Mouse (Mus musculus) embryonic facial prominence, embryonic 14.5 days (tissue): ENCODE results near the gene Coq9. TPM values are rescaled to one million over a fixed set of nuclear protein-coding genes. Genes with fewer than 3 reads are reported as not detected.

ENCODE experiments used
- ATAC-seq: fragments of 200-750 bp; cut with Nextera tagmentation; 2 replicates; pipeline ENCODE4 v1.8.0; 2017; ENCODE audit warnings: low read depth, moderate number of reproducible peaks, moderate TSS enrichment
- DNase-seq: peaks from one replicate; pipeline ENCODE4 v3.0.0-alpha.2; 2015; ENCODE audit warnings: low spot score
- H3K27ac ChIP-seq: fragments of 300-500 bp; sonication (generic); replicated peaks from 2 replicates; pipeline ENCODE4 v1.5.1; 2014; ENCODE audit warnings: low read depth, mild to moderate bottlenecking, low read length, moderate library complexity
- H3K27me3 ChIP-seq: fragments of 300-500 bp; sonication (generic); replicated peaks from 2 replicates; pipeline ENCODE4 v1.6.1; 2014; ENCODE audit warnings: low read length; ENCODE audit not compliant: control insufficient read depth, insufficient read depth
- H3K36me3 ChIP-seq: fragments of 300-500 bp; sonication (generic); 2 replicates; pipeline ENCODE4 v1.6.1; 2014; ENCODE audit warnings: low read length, mixed read lengths; ENCODE audit not compliant: control insufficient read depth, insufficient read depth
- H3K4me1 ChIP-seq: fragments of 300-500 bp; sonication (generic); 2 replicates; pipeline ENCODE4 v1.6.1; 2014; ENCODE audit warnings: antibody characterized with exemption, low read length; ENCODE audit not compliant: control insufficient read depth, insufficient read depth
- H3K4me2 ChIP-seq: fragments of 300-500 bp; sonication (generic); 2 replicates; pipeline ENCODE4 v1.6.1; 2014; ENCODE audit warnings: low read depth, mild to moderate bottlenecking, low read length, moderate library complexity, mixed read lengths
- H3K4me3 ChIP-seq: fragments of 300-500 bp; sonication (generic); 2 replicates; pipeline ENCODE4 v1.5.1; 2014; ENCODE audit warnings: low read depth, mild to moderate bottlenecking, low read length
- H3K9ac ChIP-seq: fragments of 300-500 bp; sonication (generic); 2 replicates; pipeline ENCODE4 v1.6.1; 2014; ENCODE audit warnings: low read depth, mild to moderate bottlenecking, low read length, moderate library complexity, mixed read lengths
- H3K9me3 ChIP-seq: fragments of 300-500 bp; sonication (generic); 2 replicates; pipeline ENCODE4 v1.6.1; 2016; ENCODE audit warnings: low read length; ENCODE audit not compliant: control insufficient read depth
- WGBS: fragments of 180-500 bp; shearing (Covaris S2); extraction: QIAGEN DNeasy Blood & Tissue Kit; methylation state at CpG from one replicate; pipeline ENCODE4 v1.1.7; 2014; 5-methylcytosine and 5-hydroxymethylcytosine counted together
- polyA plus RNA-seq: library from polyadenylated mRNA; unstranded; fragments of >200 nt; fragmentation: Nextera tagmentation; extraction: Ambion mirVana; gene quantifications from 2 replicates; pipeline ENCODE4 v1.2.1, GENCODE M21; 2014

The Coq9 gene
- polyA plus RNA-seq, 1 experiment from 2014 or later = 77.9 TPM

GRCm38 (mm10) chr8:94870474-94871107 lies 32.5 kb downstream of the Coq9 start:
- no peak for DNase-seq
- 4% methylated on average over 19 of the region's 22 CpGs for WGBS
- peaks cover 15% of the 10 kb centered on the region for H3K36me3 ChIP-seq
- peak overlapping the region; percentile 54 for H3K4me3 ChIP-seq
- H3K4me1 ChIP-seq = peaks cover 30% of the 10 kb centered on the region
- H3K9me3 ChIP-seq = no peaks in the 10 kb centered on the region
- H3K4me2 ChIP-seq = peak overlapping the region; percentile 85
- H3K27me3 ChIP-seq = peaks cover 7% of the 10 kb centered on the region; the same call in 1 of the 2 replicates
- peak overlapping the region; percentile 66 for H3K9ac ChIP-seq
- ATAC-seq = peak; percentile 31
- no peak overlapping the region for H3K27ac ChIP-seq

GRCm38 (mm10) chr8:94871108-94871894 lies 33.2 kb downstream of the Coq9 start:
- 2% methylated on average over 7 of the region's 7 CpGs for WGBS
- H3K9me3 ChIP-seq = no peaks in the 10 kb centered on the region
- H3K4me3 ChIP-seq = peak overlapping the region; percentile 54
- H3K27me3 ChIP-seq = peaks cover 7% of the 10 kb centered on the region; the same call in 1 of the 2 replicates
- H3K4me1 ChIP-seq = peaks cover 30% of the 10 kb centered on the region
- H3K4me2 ChIP-seq = peak overlapping the region; percentile 85
- peaks cover 8% of the 10 kb centered on the region for H3K36me3 ChIP-seq
- ATAC-seq (peak; percentile 77), DNase-seq (peak; percentile 92)
- peak overlapping the region; percentile 66 for H3K9ac ChIP-seq
- H3K27ac ChIP-seq = peak overlapping the region; percentile 49

- 18% methylated on average over 3 of the region's 3 CpGs for WGBS
These were observed 34.0 kb downstream of the Coq9 start for GRCm38 (mm10) chr8:94872156-94872555.

GRCm38 (mm10) chr8:94872576-94872975 lies 34.5 kb downstream of the Coq9 start:
- ATAC-seq (no peak), DNase-seq (no peak)
- 58% methylated on average over 2 of the region's 2 CpGs for whole genome bisulfite sequencing
- Histone ChIP-seq H3K27me3 (peaks cover 7% of the 10 kb centered on the region; the same call in 1 of the 2 replicates), H3K36me3 (0 out of 2 replicates have a peak, but pooled peaks cover 3% of the 10 kb centered on the region), H3K9ac (peak overlapping the region; percentile 30), H3K4me3 (no peak overlapping the region), H3K4me1 (peaks cover 30% of the 10 kb centered on the region), H3K27ac (no peak overlapping the region), H3K4me2 (peak overlapping the region; percentile 85), H3K9me3 (no peaks in the 10 kb centered on the region)

More at GRCm38 (mm10) chr8:94872156-94872555, 34.0 kb downstream of the Coq9 start:
- ATAC-seq (no peak), DNase-seq (no peak)
- no peak overlapping the region for H3K27ac ChIP-seq
- H3K36me3 ChIP-seq = 0 out of 2 replicates have a peak, but pooled peaks cover 3% of the 10 kb centered on the region
- H3K4me2 ChIP-seq = peak overlapping the region; percentile 85
- H3K9me3 ChIP-seq = no peaks in the 10 kb centered on the region
- peaks cover 30% of the 10 kb centered on the region for H3K4me1 ChIP-seq
- H3K4me3 ChIP-seq = 0 out of 2 replicates have a peak overlapping the region, but pooled peaks have one; percentile 3
- peaks cover 7% of the 10 kb centered on the region; the same call in 1 of the 2 replicates for H3K27me3 ChIP-seq
- peak overlapping the region; percentile 30 for H3K9ac ChIP-seq

- H3K4me2 ChIP-seq = 0 out of 2 replicates have a peak overlapping the region, but pooled peaks have one; percentile 96
- DNase-seq (peak; percentile 64), ATAC-seq (no peak)
- H3K4me3 ChIP-seq = peak overlapping the region; percentile 66
- WGBS = 9% methylated on average over 6 of the region's 6 CpGs
- no peaks in the 10 kb centered on the region for H3K9me3 ChIP-seq
- no peak overlapping the region for H3K27ac ChIP-seq
- H3K27me3 ChIP-seq = peaks cover 7% of the 10 kb centered on the region; the same call in 1 of the 2 replicates
- H3K9ac ChIP-seq = peak overlapping the region; percentile 40; the same call in 1 of the 2 replicates
- H3K36me3 ChIP-seq = no peaks in the 10 kb centered on the region
- H3K4me1 ChIP-seq = peaks cover 30% of the 10 kb centered on the region
These were observed 36.2 kb downstream of the Coq9 start for GRCm38 (mm10) chr8:94874358-94874757.

GRCm38 (mm10) chr8:94875096-94875870 lies 37.2 kb downstream of the Coq9 start:
- Histone ChIP-seq H3K4me3 (peak overlapping the region; percentile 66), H3K27me3 (peaks cover 7% of the 10 kb centered on the region; the same call in 1 of the 2 replicates), H3K4me2 (peak overlapping the region; percentile 96), H3K9me3 (no peaks in the 10 kb centered on the region), H3K9ac (peak overlapping the region; percentile 76), H3K36me3 (no peaks in the 10 kb centered on the region), H3K27ac (peak overlapping the region; percentile 71; the same call in 1 of the 2 replicates), H3K4me1 (peaks cover 27% of the 10 kb centered on the region)
- 18% methylated on average over 17 of the region's 17 CpGs for WGBS
- DNase-seq (no peak), ATAC-seq (no peak)

GRCm38 (mm10) chr8:94875871-94876150 lies 37.7 kb downstream of the Coq9 start:
- Histone ChIP-seq H3K9me3 (no peaks in the 10 kb centered on the region), H3K4me3 (peak overlapping the region; percentile 66), H3K27me3 (peaks cover 7% of the 10 kb centered on the region; the same call in 1 of the 2 replicates), H3K4me1 (peaks cover 25% of the 10 kb centered on the region), H3K4me2 (peak overlapping the region; percentile 96), H3K9ac (peak overlapping the region; percentile 76), H3K36me3 (no peaks in the 10 kb centered on the region), H3K27ac (peak overlapping the region; percentile 71)
- WGBS = 0% methylated on average over 3 of the region's 20 CpGs
- no peak for DNase-seq
- ATAC-seq = no peak; the same call in 1 of the 2 replicates

- Histone ChIP-seq H3K4me3 (peak within 1 kb of the TSS; percentile 66), H3K4me2 (peak within 1 kb of the TSS; percentile 96)
- peak; percentile 89 for DNase-seq
These were observed 38.1 kb downstream of the Coq9 start, which contains the start of gene Dok4 for GRCm38 (mm10) chr8:94876197-94876730. TSS of gene Dok4 (minus strand) at chr8:94876330.

More at GRCm38 (mm10) chr8:94876197-94876730, 38.1 kb downstream of the Coq9 start, which contains the start of gene Dok4:
- WGBS = 4% methylated on average over 17 of the region's 37 CpGs
- H3K27me3 ChIP-seq = peaks cover 7% of the 10 kb centered on the region; the same call in 1 of the 2 replicates
- H3K36me3 ChIP-seq = no peaks in the 10 kb centered on the region
- peaks cover 25% of the 10 kb centered on the region for H3K4me1 ChIP-seq
- peak; percentile 77 for ATAC-seq
- peak within 1 kb of the TSS; percentile 76 for H3K9ac ChIP-seq
- H3K27ac ChIP-seq = peak within 1 kb of the TSS; percentile 71
- no peaks in the 10 kb centered on the region for H3K9me3 ChIP-seq
